Mouse (Mus musculus): ENCODE data around the gene Dock8. TPM values are rescaled to one million over a fixed set of nuclear protein-coding genes. Genes with fewer than 3 reads are reported as not detected.
"Not testable (repeated sequence)": the region's sequence is repeated elsewhere in the genome, so short reads cannot be mapped to it uniquely, and the experiment has no call there.

Gene Dock8
- polyA plus RNA-seq, 3 experiments from 2014 or later, result 86.4 to 117 (median 93.6) TPM

DNA sequence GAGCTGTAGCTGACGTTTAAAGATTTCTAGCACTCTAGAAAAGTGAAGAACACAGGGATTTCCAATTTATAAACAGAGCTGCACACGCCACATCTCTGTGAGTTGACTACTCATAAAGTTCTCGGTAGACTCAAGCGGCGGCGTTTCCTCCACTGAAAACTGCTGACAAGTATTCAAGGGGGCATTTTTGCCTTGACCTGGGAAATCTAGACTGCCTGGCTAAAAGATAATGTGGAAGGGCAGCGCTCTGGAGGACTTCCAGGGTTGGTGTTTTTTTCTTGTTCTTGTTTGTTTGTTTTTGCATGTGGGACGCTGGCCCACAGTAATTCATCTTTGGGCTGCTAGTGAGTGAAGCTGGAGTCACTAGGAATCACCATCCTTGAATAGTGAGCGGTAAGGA, 819 bp downstream of the Dock8 start:
- no peak for ATAC-seq

DNA sequence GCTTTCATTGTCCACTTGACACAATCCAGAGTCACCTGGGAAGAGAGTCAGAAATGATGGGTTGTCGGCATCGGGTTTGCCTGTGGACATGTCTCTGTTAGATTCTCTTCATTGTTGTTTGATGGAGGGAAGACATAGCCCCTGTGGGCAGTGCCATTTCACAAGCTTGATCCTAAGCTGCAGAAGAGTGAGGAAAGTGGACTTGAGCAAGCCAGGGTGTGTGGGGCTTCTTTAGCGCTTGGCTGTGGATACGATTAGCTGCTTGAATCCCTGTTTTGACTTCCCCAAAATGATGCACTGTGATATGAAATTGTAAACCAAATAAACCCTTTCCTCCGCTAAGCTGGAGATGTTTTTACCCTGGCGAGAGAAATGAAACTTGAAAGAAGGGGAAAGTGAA, 2.7 kb downstream of the Dock8 start:
- no peak for ATAC-seq

DNA sequence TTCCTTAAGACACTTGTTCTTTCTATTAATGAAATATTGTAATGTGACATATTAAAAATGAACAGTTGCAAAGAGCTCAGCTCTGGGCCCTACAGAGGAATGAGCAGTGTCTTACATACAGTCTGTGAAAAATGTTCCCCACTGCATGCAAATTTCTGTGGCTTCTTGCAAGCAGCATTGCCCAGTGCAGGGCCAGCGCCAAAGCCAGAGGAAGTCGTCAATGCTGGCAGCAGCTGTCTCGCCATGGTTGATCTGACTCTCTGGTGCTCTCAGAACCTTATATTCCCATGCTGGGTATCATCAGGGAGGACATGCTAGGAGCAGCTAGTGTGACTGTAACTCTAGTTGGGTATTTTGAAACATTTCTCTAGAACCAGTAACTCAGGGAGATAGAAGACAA, 3.5 kb downstream of the Dock8 start:
- ATAC-seq, result no peak

DNA sequence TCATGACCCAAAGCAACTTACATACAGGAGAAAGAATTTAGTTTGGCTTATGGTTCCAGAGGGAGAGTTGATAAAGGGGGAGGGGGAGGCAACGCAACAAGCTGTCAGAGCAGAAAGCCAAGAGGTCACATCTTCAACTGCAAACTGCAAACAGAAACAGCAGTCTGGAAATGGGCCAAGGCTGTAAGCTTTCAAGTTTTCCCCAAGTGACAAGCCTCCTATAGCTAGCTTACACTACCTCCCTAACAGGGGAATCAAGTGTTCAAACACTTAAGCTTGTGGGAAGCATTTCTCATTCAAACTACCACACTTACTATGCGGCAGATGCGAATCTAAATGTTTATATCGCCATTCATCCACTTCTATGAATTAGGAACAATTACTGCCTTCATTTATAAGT, 4.5 kb downstream of the Dock8 start:
- ATAC-seq, result no peak

DNA sequence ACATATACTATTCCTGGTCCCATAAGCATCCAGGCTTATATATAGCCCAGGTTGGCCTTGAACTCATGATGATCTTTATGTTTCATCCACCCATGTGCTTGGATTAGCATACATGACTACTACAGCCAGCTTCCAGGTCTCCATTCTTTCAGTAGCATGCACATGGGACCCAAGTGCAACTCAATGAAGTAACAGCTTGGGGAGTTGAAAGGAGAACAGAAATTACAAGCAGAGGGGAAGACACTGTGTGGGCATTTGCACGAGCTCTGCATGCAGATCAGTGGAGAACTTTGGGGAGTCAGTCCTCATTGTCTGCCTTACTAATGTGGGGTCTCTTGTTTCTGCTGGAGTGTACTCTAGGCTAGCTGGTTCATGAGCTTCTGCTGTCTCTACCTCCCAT, 7.4 kb downstream of the Dock8 start:
- no peak for ATAC-seq

DNA sequence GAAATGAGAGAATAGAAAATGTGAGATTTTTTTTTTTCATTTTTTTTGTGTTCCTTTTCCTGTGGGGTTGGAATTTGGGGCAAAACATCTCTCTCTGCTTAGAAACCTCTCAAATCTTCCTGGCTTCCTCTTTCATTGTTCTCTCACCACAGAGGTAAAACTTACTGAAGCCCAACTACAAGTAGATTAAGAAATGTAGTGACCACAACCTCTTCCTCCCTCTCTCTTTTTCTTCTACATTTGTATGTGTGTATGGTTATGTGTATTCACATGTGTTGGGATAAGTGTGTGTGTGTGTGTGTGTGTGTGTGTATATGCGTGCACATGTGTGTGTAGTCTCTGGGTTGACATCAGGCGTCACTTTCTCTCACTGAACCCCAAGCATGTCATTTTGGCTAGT, 9.2 kb downstream of the Dock8 start:
- no peak for ATAC-seq

DNA sequence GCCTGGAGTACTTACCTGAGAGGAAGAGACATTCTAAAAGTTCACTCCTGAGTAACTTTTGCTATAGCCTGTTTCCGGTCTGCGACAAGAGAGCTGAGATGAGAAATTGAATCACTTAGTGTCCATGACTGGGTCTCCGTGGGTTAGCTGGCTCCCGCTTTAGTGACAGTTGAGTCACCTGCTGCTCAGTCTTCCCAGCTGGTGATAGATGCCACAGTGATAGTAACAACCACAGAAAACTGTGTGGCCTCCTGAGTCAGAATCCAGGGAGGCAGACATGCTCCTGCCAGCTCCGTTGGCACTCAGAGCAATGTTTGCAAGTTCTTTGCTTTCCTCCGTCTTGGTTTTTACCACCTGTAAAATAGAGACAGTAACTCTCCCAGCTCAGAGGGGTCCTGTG, 23.4 kb downstream of the Dock8 start:
- no peak for ATAC-seq

DNA sequence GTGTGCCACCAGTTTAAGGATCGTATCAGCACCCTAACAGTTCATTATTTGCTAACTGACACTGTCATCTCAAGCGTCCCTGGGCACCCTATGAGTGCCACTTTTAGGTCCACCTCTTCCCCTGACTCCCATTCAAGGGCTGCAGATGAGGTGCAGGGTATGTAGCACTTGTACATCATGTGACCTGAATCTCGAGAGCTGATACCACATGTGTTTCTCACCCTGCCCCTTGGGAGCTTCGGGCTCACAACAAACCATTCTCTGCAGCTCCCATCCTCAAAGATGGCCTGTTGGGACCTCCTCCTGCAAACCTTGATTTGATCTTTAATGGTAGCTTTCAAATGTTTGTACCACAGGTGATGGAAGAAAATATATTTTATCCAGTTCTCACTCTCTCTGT, 32.4 kb downstream of the Dock8 start:
- ATAC-seq, result no peak

DNA sequence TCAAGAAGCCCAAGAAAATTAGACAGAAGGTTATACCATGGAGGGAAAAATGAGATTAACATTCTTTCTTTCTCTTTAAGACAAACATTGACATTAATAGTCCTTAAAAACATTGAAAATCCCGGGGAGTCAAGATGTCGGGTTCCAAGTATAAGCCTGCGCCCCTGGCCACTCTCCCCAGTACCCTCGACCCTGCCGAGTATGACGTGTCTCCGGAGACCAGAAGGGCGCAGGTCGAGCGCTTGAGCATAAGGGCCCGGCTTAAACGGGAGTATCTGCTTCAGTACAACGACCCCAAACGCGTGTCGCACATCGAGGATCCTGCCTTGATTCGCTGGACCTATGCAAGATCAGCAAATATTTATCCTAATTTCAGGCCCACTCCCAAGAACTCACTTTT, 33.7 kb downstream of the Dock8 start:
- not testable (repeated sequence) for ATAC-seq

DNA sequence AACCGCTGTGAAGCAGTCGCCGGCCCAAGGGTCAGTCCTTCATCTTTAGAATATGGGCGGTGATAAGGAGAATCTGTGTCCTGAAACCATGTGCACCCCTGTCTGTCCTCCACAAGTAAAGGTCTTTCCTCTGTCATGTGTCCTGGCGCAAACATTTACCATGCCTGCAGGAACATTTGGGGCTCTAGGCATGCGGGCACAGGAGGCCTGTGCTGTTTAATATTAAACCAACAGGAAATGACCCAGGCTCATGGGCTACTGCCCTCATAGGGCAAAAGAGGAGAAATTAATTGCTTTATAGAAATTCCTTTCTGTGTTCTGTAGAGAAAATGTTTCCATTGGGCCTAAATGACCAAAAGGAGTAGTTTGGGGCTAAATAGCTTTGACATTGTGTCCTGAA, 36.5 kb downstream of the Dock8 start:
- ATAC-seq, result no peak

DNA sequence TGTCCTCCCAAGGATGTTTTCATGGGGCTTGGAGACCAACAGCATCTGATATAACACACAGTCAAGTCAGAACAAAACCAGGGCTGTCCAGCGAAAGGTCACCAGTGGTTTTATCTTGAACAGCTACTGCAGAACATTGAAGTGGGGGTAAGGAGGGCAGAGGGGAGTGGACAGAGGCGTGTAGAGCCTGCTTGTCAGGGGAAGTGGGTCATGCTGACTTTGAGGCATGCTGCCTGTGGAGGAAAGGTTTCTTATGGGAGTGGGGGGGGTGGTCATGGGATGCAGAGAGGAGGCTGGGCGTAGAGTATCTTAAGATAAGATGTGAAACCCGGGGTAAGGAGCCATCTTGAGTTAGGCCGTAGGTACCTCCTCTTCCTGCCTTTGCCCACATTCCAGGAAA, 37.5 kb downstream of the Dock8 start:
- ATAC-seq, result no peak

DNA sequence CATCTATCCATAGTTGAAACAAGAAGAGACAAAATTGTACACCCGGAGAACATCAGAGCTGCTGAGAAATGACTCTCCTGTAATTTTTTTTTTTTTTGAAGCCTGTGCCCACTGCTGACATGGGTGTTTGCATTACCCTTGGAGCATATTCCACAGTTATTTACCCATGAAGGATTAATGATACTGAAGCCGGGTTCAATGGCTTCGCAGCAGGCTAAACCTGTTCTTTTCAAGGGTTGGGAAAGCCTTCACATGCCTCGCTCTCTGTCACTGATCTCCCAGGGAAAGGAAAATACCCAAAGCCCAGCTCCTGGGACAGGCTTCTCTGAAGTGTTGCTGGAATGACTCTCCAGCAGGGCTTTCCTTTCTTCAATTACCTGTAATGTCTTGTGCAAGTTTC, 37.9 kb downstream of the Dock8 start:
- no peak for ATAC-seq

DNA sequence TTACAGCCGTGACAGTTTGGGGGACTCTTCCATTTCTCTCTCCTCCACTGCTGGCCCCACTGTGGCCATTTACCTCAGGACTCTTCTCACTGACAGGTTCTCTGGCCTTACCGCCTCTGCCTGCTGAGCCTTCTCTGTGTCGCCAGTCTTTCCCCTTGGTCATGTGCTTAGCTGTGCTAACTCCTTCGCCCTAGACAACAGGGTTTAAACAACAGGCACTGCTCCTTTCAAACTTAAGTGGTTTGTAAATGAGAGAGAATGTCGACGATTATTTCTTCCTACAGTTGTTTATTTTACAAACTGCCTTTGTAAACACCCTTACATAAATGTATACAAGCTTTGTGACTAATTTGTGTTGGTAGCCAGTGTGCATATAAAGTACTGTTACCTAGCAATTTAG, 39.0 kb downstream of the Dock8 start:
- ATAC-seq, result no peak

DNA sequence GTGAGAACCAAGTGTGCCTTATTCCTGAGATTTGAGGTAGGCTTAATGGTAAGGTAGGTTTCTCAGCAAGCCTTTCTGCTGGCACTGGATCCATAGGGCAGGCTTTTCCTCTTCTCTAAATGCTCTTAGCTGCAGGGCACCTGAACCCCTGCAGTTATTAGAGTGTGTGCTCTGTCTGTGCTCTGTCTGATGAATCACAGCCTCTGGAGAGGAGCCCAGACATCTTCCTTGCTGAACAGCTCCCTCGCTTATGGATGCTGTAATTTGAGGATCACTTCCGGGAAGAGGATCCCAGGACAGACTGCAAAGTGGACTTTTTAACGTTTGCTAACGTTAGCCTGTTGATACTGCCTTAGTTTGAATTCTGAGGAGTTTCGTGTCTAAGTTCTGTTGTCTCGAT, 41.9 kb downstream of the Dock8 start:
- ATAC-seq, result no peak

DNA sequence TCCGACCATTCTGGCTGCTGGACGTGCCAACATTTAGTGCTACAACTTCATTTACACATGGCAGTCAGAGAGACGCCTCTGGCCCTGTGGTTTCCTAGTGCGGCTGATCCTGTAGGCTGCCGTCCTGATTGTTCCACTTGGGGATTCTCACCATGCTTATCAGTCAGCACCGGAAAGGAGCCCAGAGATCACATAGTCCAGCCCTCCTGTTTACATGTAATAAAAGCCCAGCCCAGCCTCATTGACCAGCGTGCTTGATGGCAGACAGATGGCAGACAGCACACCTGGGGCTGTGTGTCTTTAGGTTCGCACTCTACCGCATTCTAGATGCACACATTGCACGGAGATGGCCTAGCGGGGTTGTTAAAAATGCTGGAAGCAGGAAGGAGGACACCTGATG, 43.6 kb downstream of the Dock8 start:
- no peak for ATAC-seq

DNA sequence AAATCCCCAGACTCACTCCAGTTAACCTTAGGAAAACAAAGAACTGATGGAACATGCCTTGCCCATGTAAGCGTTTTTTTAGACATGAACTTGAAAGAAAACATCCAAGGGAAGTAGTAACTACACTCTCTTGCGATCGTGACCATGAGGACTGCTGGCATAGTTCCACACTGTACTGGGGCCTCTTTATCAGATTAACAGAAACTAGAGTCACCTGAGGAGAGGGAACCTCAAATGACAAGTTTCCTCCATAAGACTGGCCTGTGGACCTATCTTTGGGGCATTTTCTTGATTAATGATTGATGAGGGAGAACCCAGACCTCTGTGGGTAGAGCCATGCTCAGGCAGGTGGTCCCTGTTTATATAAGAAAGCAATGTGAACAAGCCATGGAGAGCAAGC, 44.7 kb downstream of the Dock8 start:
- ATAC-seq, result no peak

DNA sequence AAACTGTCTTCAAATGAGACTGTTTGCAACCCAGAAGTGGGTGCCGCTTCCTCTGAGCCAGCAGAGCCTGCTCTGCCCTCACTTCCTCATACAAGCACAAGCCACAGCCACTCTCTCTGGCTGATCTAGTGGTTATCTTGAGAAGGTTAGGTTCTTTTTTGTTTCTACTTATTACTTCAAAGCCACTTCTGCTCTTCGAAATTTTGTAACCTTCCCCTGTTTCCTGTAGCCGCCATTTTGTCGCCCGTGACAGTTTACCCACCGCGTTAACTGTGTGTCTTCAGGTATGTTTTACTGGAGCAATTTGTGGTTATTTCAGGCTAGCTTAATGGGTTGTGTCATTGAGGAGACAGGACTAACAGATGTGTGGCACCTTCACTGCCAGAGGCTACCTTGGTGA, 53.0 kb downstream of the Dock8 start:
- ATAC-seq, result peak; percentile 91

DNA sequence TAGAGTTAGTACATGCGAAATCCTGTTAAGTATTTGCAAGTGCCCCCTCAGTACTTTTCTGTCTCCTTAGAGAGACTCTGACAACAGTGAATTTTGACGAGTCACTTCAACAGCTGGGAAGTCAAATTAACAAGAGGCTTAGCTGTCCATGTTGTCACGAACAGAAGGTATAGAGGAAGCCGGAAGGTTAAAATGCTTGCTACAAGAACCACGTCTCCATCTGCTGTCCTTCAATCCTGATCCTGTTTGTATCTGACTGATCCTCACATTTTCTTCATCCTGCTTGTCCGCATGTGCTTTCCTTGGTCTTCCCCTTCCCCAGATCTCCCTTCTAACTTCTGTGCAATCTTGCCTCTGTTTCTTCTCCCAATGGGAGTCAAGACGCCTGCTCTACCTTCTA, 53.8 kb downstream of the Dock8 start:
- ATAC-seq, result no peak

DNA sequence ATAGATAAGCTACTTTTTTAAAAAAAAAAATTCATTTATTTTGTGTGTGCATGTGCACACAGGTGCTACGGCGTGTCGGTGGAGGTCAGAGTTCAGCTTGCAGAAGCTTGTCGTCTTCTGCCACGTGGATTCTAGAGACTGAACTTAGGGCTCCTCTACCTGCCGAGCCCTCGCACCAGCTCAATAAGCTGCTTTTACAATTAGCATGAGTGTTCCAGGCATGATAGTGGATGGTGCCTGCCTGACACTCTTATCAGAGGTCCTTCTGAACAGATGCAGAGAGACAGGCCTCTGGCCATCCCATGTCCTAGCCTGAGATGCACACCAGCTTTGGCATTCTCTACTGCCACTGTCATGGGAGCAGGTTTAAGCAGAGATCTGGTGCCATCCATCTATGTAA, 55.7 kb downstream of the Dock8 start:
- no peak for ATAC-seq

DNA sequence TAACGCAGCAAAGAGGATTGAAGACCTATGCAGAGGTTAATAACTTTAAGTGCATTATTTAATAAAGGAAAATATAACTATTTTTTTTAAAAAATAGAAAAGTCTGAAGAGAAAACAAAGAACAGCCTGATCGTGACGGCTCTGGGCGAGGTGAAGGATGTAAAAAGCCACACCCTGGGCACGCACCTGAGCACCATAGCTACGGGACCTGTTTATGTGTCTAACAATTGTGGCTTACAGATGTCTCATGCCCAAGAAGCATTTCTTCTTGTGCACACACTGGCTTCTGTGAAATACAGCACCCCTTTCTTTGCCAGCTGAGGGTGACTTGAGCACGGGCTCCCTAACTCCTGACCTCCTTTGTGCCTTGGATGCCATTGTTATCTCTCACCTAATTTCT, 56.2 kb downstream of the Dock8 start:
- peak; percentile 18 for ATAC-seq

DNA sequence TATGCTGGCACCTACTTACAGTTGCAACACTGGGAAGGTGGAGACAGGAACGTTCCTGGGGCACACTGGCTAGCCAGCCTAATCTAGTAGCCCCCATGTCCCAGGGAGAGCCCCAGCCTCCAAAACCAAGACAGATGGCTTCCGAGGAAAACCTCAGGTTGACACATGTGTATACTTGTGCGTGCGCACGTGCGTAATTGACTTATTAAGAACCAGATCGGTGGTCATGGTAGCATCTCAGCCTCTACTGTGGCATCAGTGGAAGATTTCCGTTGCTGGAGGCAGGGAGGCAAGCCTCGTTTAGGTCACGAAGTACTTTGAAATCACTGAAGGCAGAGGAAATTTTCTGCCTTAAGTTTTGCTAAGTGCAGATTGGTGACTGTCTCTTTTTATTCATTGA, 56.9 kb downstream of the Dock8 start:
- ATAC-seq, result peak; percentile 5

DNA sequence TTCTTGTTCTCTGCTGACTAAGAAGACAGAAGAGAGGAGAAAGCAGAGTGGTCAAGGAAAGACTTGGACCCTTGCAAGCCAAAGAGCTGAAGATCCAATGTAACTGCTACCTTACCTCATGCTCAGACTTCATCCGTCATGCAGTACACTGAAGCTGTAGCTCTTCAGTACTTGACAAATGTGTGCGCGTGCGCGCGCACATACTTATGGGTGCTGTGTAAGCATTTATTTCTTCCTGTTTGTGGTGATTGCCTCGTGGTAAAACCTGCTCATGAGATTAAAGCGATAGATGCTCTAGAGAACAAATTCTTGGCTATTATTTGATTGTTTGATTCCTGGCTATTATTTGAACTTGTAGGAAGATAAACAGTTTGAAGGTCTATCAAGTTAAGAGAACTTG, 58.5 kb downstream of the Dock8 start:
- peak; percentile 71 for ATAC-seq

DNA sequence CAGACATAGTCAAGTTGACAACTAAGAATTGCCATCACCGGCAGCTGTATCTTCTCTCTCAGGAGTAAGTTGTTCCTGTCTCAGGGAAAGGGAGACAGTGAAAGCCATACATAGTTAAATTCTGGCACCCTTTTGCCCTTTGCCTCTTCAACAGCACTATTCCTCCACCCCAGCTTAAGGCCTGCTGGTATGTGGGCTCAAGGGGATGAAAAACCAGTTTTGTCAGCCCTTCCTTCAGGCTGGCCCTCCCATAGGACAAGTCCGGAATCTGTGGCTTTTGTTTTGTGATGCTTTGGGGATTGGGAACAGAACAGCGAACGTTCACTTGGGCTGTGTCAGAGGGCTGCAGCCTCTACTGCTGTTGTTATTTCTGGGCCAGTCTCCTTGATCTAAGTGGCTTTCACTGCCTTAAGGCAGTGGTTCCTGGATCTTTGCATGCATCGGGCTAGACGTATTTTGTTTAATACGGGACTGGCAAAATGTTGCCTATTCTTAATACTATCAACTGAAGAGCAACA, 60.6 kb downstream of the Dock8 start:
- no peak for ATAC-seq

DNA sequence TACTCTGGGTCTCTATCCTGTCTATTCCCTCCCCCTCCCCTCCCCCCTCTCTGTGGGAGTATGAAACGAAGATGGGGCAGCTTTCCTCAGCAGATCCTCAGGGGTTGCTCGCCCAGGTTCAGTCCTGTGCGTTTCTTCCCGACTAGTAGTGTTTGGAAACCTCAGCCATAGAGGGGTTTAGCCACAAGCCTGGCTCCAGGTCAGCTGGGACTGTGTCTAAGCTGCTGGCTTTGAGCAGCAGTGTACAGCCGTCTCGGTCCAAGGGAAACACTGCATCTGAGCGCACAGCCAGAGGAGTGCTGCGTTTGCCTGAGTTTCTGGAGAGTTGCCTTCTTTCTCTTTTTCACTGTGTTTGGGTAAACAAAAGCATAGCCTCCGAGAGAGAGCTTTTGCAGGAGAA, 61.0 kb downstream of the Dock8 start:
- ATAC-seq, result no peak

DNA sequence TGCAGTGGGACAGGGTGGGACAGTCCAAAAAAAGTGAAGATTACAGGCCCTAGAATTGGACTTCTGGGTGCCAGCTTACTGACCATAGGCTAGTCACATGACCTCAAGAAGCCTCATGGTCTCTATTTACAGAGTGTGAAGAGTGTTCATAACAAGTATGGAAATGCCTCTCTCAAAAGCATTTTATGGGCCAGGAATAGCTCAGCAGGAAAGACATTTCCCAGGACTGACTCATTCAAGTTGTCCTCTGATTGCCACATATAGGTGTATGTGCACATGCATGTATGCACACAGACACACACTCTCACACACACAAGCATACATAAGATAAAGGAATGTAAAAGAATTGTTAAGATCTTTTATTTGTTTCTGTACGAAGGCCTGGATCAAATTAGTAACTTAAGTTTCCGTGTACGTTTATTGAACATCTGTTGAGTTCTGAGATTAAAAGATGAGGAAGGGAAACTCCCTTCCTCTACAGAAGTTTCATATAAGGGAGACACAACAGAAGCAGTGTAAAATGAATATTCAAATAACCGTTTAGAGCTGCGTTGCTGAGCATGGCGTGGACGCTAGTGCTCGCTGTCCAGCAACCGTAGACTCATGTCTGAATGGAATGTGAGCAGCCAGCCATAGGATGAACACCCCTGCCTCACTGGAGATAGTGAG, 63.0 kb downstream of the Dock8 start:
- ATAC-seq, result peak; percentile 72
